Mouse (Mus musculus) hindbrain, embryonic 13.5 days (tissue): ENCODE data around the gene Dab2ip. TPM values are rescaled to one million over a fixed set of nuclear protein-coding genes. Genes with fewer than 3 reads are reported as not detected.

Experiments
- ATAC-seq: fragments of 200-750 bp; cut with Nextera tagmentation; 2 replicates; pipeline ENCODE4 v1.8.0; 2017; ENCODE audit warnings: moderate TSS enrichment; ENCODE audit not compliant: low FRiP score
- H3K27ac ChIP-seq: fragments of 300-500 bp; sonication (generic); 2 replicates; pipeline ENCODE4 v1.5.1; 2015; ENCODE audit warnings: inconsistent platforms, mild to moderate bottlenecking, moderate library complexity
- H3K27me3 ChIP-seq: fragments of 300-500 bp; sonication (generic); 2 replicates; pipeline ENCODE4 v1.6.1; 2015; ENCODE audit warnings: mild to moderate bottlenecking, inconsistent platforms
- H3K36me3 ChIP-seq: fragments of 300-500 bp; sonication (generic); 2 replicates; pipeline ENCODE4 v1.6.1; 2015; ENCODE audit warnings: mild to moderate bottlenecking, inconsistent platforms
- H3K4me1 ChIP-seq: fragments of 300-500 bp; sonication (generic); replicated peaks from 2 replicates; pipeline ENCODE4 v1.6.1; 2015; ENCODE audit warnings: inconsistent platforms
- H3K4me2 ChIP-seq: fragments of 300-500 bp; sonication (generic); 2 replicates; pipeline ENCODE4 v1.6.1; 2015; ENCODE audit warnings: inconsistent platforms, mild to moderate bottlenecking, moderate library complexity
- H3K4me3 ChIP-seq: fragments of 300-500 bp; sonication (generic); 2 replicates; pipeline ENCODE4 v1.5.1; 2015; ENCODE audit warnings: mild to moderate bottlenecking, inconsistent platforms
- H3K9ac ChIP-seq: fragments of 300-500 bp; sonication (generic); 2 replicates; pipeline ENCODE4 v1.6.1; 2015; ENCODE audit warnings: mild to moderate bottlenecking, inconsistent platforms
- H3K9me3 ChIP-seq: fragments of 300-500 bp; sonication (generic); 2 replicates; pipeline ENCODE4 v1.6.1; 2016; ENCODE audit warnings: inconsistent platforms
- WGBS: fragments of 180-500 bp; shearing (Covaris S2); methylation state at CpG from one replicate; pipeline ENCODE4 v1.1.7; 2015; 5-methylcytosine and 5-hydroxymethylcytosine counted together
- polyA plus RNA-seq: library from polyadenylated mRNA; unstranded; fragments of >200 nt; fragmentation: Nextera tagmentation; extraction: Ambion mirVana; gene quantifications from 2 replicates; pipeline ENCODE4 v1.2.1, GENCODE M21; 2015

Gene Dab2ip
- polyA plus RNA-seq, 1 experiment from 2014 or later: 38.8 TPM

- Histone ChIP-seq H3K27me3 (no peaks in the 10 kb centered on the region), H3K36me3 (no peaks in the 10 kb centered on the region), H3K9me3 (no peaks in the 10 kb centered on the region), H3K4me2 (no peak overlapping the region), H3K9ac (no peak overlapping the region), H3K4me1 (peaks cover 26% of the 10 kb centered on the region), H3K27ac (no peak overlapping the region), H3K4me3 (no peak overlapping the region)
- WGBS: 82% methylated on average over 4 of the region's 4 CpGs
- ATAC-seq: no peak
Observed at GRCm38 (mm10) chr2:35652984-35653383, 94.9 kb downstream of the Dab2ip start.

DNA sequence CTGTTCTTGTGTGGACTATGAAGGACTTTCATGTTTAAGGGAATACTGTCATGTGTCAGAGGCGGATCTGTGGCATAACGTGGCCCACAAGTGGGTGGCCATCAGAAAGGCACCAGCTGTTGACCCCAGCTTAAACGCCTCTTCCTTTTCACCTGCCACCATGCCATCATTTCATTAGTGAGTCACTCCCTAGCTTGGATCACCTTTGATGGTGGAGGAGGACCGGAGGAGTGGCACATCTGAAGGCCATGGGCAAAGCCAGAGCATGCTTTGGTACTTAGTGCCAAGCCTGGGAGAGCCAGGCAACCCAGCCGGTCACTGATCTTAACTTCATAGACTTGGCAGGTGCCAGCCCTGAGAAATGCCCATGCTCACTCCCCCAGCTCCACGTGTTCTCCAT is 96.7 kb downstream of the Dab2ip start:
- 93% methylated on average over 6 of the region's 6 CpGs for WGBS
- no peaks in the 10 kb centered on the region for H3K27me3 ChIP-seq
- no peak for ATAC-seq
- H3K4me2 ChIP-seq: no peak overlapping the region
- H3K27ac ChIP-seq: no peak overlapping the region
- H3K9ac ChIP-seq: no peak overlapping the region
- H3K4me3 ChIP-seq: no peak overlapping the region
- no peaks in the 10 kb centered on the region for H3K36me3 ChIP-seq
- peaks cover 26% of the 10 kb centered on the region for H3K4me1 ChIP-seq
- no peaks in the 10 kb centered on the region for H3K9me3 ChIP-seq

DNA sequence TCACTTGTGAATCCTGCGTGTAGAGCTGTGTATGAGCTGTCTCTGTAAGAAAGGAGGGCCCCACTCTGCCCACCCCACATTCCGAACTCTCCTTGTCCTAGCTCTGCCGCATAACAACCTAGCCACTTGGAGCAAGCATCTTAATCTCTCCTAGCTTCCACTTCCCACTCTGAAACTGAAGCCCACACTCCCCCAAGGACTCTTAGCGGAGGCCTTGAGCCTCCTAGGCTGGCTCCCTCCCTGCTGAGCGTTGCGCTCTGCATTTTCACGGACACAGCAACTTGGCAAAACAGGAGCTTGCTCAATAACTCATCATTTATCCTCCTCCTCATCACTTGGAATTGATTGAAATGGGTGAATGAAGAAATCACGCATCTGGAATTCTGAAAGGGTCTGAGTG is 97.9 kb downstream of the Dab2ip start:
- no peak overlapping the region for H3K4me3 ChIP-seq
- H3K4me2 ChIP-seq: no peak overlapping the region
- 0 out of 2 replicates have a peak overlapping the region, but pooled peaks have one; percentile 35 for H3K9ac ChIP-seq
- WGBS: 55% methylated on average over 8 of the region's 8 CpGs
- no peaks in the 10 kb centered on the region for H3K27me3 ChIP-seq
- H3K36me3 ChIP-seq: no peaks in the 10 kb centered on the region
- ATAC-seq: no peak
- peaks cover 32% of the 10 kb centered on the region for H3K4me1 ChIP-seq
- 0 out of 2 replicates have a peak overlapping the region, but pooled peaks have one; percentile 35 for H3K27ac ChIP-seq
- H3K9me3 ChIP-seq: no peaks in the 10 kb centered on the region

DNA sequence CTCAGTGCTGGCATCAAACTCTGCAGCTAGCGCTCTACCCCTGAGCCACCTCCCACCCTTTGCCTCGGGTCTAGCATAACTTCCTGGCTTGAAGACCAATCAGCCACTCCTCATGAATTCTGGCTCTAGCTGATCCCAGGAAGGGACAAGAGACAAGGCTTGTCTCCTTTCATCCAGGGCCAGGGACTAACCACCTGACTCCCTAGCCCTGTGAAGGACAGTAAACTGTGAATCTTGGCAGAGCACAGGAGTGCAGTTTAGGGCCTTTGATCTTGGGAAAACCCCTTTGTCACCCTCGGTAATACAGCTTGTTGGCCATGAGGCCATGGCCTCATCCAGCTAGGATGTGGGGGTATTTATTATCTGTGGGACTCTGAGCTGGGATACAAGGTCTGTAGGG is 100.2 kb downstream of the Dab2ip start:
- Histone ChIP-seq H3K27me3 (no peaks in the 10 kb centered on the region), H3K4me3 (no peak overlapping the region), H3K9me3 (no peaks in the 10 kb centered on the region), H3K4me2 (no peak overlapping the region), H3K4me1 (peaks cover 33% of the 10 kb centered on the region), H3K36me3 (no peaks in the 10 kb centered on the region), H3K27ac (no peak overlapping the region), H3K9ac (no peak overlapping the region)
- no peak for ATAC-seq
- WGBS: 71% methylated on average over 3 of the region's 3 CpGs

DNA sequence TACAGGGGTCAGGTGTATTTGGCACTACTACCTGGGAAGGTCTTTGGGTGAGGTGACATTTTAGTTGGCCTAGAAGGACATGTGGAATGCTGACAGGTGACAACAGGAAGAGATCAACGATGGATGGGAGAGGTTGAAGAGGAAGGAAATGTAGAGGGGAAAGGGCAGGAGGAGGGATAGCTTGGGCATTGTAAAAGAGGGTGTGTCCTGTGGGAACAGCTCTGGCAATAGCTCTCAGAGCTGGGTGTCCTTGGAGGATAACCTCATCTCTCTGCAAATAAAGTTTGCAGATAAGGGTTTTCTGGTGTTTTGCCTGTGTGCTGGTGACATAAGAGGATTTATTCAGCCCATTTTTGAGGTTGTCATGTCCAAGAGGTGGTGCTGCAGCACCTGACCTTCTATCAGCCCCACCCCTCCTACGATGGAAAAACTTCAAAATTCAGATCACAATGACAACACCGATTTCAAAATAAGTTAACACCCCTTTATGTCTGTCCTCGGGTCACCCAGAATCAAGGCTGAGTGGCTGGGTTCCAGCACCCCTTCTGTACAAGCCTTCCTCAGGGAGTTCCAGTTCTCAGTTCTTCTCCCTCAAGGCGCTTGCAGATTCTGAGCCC is 101.6 kb downstream of the Dab2ip start:
- ATAC-seq: no peak
- no peak overlapping the region for H3K4me2 ChIP-seq
- H3K27me3 ChIP-seq: no peaks in the 10 kb centered on the region
- H3K27ac ChIP-seq: no peak overlapping the region
- no peak overlapping the region for H3K9ac ChIP-seq
- WGBS: 89% methylated on average over 5 of the region's 5 CpGs
- no peak overlapping the region for H3K4me3 ChIP-seq
- H3K4me1 ChIP-seq: peaks cover 46% of the 10 kb centered on the region
- no peaks in the 10 kb centered on the region for H3K9me3 ChIP-seq
- no peaks in the 10 kb centered on the region for H3K36me3 ChIP-seq

DNA sequence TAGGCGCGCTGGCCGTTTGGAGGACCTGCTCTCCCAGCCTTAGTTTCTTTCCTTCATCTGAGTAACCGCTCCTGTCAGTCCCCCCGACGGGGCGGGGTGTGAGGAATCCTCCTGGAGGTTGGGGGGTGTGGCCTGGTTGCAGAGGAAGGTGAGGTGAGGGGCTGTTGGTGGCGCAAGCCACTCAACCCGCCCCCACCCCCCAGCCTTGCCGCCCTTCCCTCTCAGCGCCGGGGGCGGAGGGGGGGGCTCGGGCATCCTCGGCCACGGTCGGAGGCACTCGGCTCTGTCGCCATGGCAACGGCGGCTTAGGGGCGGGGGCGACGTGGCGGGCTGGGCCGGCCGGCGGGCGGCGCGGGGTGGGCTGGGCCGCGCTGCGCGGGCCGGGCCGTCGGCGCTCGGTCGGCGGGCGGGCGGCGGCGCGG is 102.9 kb downstream of the Dab2ip start:
- H3K4me3 ChIP-seq: peak overlapping the region; percentile 97
- no peaks in the 10 kb centered on the region for H3K27me3 ChIP-seq
- no peaks in the 10 kb centered on the region for H3K9me3 ChIP-seq
- peak overlapping the region; percentile 95 for H3K27ac ChIP-seq
- peak overlapping the region; percentile 52 for H3K4me2 ChIP-seq
- WGBS: 0% methylated on average over 7 of the region's 47 CpGs
- peaks cover 49% of the 10 kb centered on the region for H3K4me1 ChIP-seq
- H3K36me3 ChIP-seq: no peaks in the 10 kb centered on the region
- peak overlapping the region; percentile 99 for H3K9ac ChIP-seq
- peak; percentile 73 for ATAC-seq

GRCm38 (mm10) chr2:35661454-35662000 is 103.5 kb downstream of the Dab2ip start:
- no peaks in the 10 kb centered on the region for H3K27me3 ChIP-seq
- no peaks in the 10 kb centered on the region for H3K36me3 ChIP-seq
- H3K9me3 ChIP-seq: no peaks in the 10 kb centered on the region
- peak; percentile 53 for ATAC-seq
- H3K4me3 ChIP-seq: peak overlapping the region; percentile 97
- H3K4me1 ChIP-seq: peaks cover 49% of the 10 kb centered on the region
- under 1% methylated on average over 44 of the region's 51 CpGs for WGBS
- H3K9ac ChIP-seq: peak overlapping the region; percentile 99
- peak overlapping the region; percentile 95 for H3K27ac ChIP-seq
- H3K4me2 ChIP-seq: peak overlapping the region; percentile 88

DNA sequence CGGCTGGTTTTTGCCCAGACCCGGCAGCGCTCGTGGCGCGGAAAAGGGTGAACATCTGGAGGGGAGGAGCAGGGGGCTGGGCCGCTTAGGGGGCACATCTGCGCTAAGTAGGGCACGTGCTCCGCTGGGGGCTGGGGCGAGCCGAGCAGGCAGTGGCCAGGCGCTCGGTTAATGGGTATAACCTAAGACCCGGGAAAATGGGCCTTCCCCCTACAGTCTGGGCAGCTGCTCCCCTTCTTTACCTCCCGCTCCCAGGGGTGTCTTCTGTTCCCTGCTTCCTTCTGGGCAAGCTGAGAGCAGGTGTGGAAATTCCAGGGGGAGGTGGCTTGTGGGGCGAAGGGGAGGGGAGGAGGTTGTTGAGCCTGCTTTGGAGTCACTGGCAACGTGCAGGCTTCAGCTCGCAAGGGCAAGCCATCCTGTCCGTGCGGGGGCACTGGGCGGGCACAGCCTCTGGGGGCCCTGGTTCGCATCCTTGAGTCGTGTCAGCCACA is 104.0 kb downstream of the Dab2ip start:
- peak overlapping the region; percentile 97 for H3K4me3 ChIP-seq
- H3K27me3 ChIP-seq: no peaks in the 10 kb centered on the region
- peaks cover 50% of the 10 kb centered on the region for H3K4me1 ChIP-seq
- H3K4me2 ChIP-seq: peak overlapping the region; percentile 88
- peak overlapping the region; percentile 99 for H3K9ac ChIP-seq
- peak overlapping the region; percentile 95 for H3K27ac ChIP-seq
- 2% methylated on average over 24 of the region's 24 CpGs for WGBS
- no peaks in the 10 kb centered on the region for H3K36me3 ChIP-seq
- ATAC-seq: peak; percentile 67
- no peaks in the 10 kb centered on the region for H3K9me3 ChIP-seq

DNA sequence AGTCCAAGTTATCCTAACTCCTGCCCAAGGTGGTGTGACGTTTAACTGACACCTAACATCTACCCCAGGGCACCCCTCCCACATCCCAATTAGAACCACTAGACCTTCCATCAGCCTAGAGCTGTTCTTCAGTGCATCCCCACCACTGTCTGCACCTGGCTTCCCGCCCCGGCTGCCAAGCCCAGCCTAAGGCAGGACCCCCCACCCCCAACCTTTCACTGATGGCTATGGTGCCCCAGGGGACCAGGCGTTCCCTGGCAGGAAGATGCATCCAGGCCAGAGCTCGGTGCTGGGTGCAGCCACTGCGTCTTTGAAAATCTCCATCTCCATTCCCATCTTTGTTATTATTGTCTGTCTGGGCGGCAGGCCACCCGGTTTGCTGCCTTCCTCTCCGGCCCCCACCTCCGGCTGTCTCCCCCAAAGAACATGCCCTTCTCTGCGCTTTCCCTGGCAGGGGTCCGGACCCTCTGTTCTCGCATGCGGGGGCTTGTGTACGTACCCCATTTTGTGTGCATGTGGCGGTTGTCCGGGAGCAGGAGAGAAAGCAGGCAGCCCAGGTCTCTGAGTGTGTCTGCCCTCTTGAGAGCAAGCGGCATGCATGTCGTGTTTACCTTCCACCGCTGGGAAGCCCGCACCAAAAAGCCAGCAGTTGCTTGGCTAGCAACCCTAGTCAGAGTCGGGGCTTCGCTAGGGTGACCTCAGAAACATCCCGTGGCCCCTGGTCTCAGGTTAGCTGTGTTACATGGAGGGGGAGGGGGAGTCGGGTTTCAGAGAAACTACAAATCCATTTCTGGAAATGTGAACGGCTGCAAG is 104.9 kb downstream of the Dab2ip start:
- peaks cover 58% of the 10 kb centered on the region for H3K4me1 ChIP-seq
- no peaks in the 10 kb centered on the region for H3K27me3 ChIP-seq
- H3K27ac ChIP-seq: peak overlapping the region; percentile 95
- WGBS: 3% methylated on average over 26 of the region's 26 CpGs
- H3K4me3 ChIP-seq: peak overlapping the region; percentile 97
- peak overlapping the region; percentile 88 for H3K4me2 ChIP-seq
- H3K36me3 ChIP-seq: no peaks in the 10 kb centered on the region
- H3K9me3 ChIP-seq: no peaks in the 10 kb centered on the region
- ATAC-seq: peak; percentile 22; the same call in 1 of the 2 replicates
- H3K9ac ChIP-seq: peak overlapping the region; percentile 99

GRCm38 (mm10) chr2:35667746-35668145 is 109.7 kb downstream of the Dab2ip start:
- no peak for ATAC-seq
- Histone ChIP-seq H3K27me3 (no peaks in the 10 kb centered on the region), H3K36me3 (no peaks in the 10 kb centered on the region), H3K27ac (no peak overlapping the region), H3K9ac (0 out of 2 replicates have a peak overlapping the region, but pooled peaks have one; percentile 39), H3K4me1 (peaks cover 92% of the 10 kb centered on the region), H3K4me3 (no peak overlapping the region), H3K9me3 (no peaks in the 10 kb centered on the region), H3K4me2 (no peak overlapping the region)
- WGBS: 67% methylated on average over 8 of the region's 8 CpGs

GRCm38 (mm10) chr2:35669217-35669616 is 111.2 kb downstream of the Dab2ip start:
- 38% methylated on average over 4 of the region's 4 CpGs for WGBS
- no peaks in the 10 kb centered on the region for H3K9me3 ChIP-seq
- H3K9ac ChIP-seq: peak overlapping the region; percentile 55; the same call in 1 of the 2 replicates
- peak overlapping the region; percentile 10; the same call in 1 of the 2 replicates for H3K27ac ChIP-seq
- peaks cover 92% of the 10 kb centered on the region for H3K4me1 ChIP-seq
- no peaks in the 10 kb centered on the region for H3K36me3 ChIP-seq
- no peak for ATAC-seq
- H3K27me3 ChIP-seq: no peaks in the 10 kb centered on the region
- no peak overlapping the region for H3K4me2 ChIP-seq
- no peak overlapping the region for H3K4me3 ChIP-seq

GRCm38 (mm10) chr2:35669748-35670147 is 111.7 kb downstream of the Dab2ip start:
- no peaks in the 10 kb centered on the region for H3K36me3 ChIP-seq
- ATAC-seq: no peak
- H3K9ac ChIP-seq: no peak overlapping the region
- H3K27ac ChIP-seq: 0 out of 2 replicates have a peak overlapping the region, but pooled peaks have one; percentile 10
- H3K4me3 ChIP-seq: no peak overlapping the region
- no peak overlapping the region for H3K4me2 ChIP-seq
- peaks cover 92% of the 10 kb centered on the region for H3K4me1 ChIP-seq
- no peaks in the 10 kb centered on the region for H3K27me3 ChIP-seq
- 83% methylated on average over 4 of the region's 4 CpGs for WGBS
- no peaks in the 10 kb centered on the region for H3K9me3 ChIP-seq
